Mouse (Mus musculus) inflammation-experienced regulatory T-cells (primary cell): ENCODE measurements around the gene Itm2a. TPM values are rescaled to one million over a fixed set of nuclear protein-coding genes. Genes with fewer than 3 reads are reported as not detected.

Experiments used
- polyA plus RNA-seq, 2 experiments: library from polyadenylated mRNA; unstranded; fragments of 100-300 nt; shearing (Covaris generic); gene quantifications; one replicate each; pipeline ENCODE4 v1.2.1; 2017

Gene Itm2a
- 10 to 100 TPM; 61.1 to 64.0 TPM for polyA plus RNA-seq

DNA sequence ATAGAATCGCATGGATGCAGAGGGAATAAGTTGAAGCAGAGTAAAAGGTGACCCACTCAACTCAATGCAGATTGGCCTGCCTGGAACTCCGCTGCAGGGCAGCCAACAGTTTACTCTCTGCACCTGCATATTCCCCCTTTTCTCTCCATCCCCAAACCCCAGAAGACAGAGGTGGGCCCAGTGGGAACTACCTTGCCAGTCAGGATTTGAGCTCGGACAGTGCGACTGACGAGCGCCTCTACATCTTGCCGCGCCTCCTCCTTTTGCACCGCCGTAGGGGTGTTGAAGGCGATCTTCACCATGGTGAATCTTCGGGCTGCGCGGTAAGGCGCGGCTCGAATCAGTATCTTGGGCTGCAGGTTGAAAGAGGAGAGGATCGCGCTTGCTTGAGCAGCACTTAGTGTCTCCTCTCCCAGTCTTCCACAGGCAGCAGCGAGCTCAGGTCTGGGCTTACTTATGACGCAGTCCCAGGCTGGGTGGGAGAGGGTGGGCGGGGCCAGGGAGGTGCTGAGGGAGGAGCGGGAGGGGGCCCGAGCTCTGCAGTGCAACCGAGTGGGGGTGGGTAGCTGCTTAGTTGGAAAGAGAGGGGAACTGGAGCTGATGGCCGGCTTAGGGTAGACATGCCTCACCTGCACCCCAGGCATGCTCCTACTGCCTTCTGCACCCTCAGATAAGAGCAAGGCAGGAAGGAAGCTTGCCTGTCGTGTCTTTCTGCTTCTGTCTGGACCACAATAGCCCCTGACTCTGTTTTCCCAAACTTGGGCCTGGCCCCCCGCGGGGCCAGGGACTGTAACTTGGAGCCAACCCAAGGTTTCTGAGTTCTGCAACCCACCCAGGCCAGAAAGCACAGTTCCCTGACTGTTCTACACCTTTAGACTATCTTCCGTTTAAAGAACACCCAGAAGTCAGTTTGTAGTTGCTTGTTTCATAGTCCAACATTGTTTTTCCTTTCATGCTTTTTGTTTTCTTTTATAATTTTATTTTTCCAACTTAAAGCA is at the start of gene Itm2a:
Itm2a (minus strand) TSS at position 462 of the 998 bp plus-strand sequence.

Other genes with a start within 250 kb of the Itm2a start
- gene Gpr174, start 147.5 kb downstream of the Itm2a start, polyA plus RNA-seq, result 10 to 100 TPM; 54.8 to 85.6 TPM